Mouse (Mus musculus): ENCODE measurements at regions not wholly inside any gene's neighbourhood (a gene's known extent, or its start where the extent isn't known, plus 50 kb on each side); places are given as distances from the start of the nearest gene placed in this dataset.

DNA sequence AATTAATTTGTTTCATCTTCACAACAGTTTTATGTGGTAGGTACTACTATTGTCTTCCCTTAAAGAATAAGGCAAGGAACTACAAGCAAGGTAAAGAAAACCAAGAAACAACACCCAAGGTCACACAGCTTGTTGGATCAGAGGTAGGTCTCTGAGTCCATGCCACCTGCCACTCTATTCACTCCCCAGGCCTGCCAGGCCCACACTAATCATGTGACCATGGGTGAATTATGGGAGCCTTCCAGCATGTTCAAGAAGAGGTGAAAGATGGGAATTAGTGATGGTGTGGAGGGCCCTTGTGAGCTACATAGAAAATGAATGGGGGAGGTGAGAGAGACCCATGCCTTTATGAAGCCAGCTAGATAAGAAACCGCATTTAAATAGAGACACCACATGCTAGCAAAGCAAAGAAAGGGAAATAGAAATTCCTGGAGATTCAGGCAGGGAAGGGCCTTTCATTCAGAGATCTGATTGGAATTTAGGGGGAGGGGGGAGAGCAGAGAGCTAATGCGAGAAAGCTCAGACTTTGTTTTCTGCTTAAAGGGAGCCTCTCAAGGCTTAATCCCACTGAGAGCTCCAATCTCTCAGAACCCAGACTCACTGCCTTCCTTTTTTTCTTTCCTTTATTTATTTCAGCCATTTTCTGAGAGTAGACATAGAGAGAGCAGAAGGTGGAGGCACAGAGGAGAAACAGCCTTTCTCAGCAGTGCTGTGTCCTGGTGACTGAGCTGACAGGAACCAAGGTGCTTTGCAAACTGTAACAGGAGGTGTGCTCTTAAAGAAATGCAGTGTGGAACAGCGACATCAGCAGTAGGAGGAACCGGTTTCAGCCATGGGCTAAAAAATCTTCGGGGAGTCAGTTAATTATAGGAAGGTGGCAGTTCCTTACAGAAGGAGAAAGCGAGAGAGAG, 160.0 kb downstream of the Spata19 start:
- peak; percentile 70 for DNase-seq (ENCODE audit: low read depth, low spot score)

GRCm38 (mm10) chr9:27557886-27558285, 161.3 kb downstream of the Spata19 start:
- no peak for DNase-seq (ENCODE audit: low read depth, low spot score)

DNA sequence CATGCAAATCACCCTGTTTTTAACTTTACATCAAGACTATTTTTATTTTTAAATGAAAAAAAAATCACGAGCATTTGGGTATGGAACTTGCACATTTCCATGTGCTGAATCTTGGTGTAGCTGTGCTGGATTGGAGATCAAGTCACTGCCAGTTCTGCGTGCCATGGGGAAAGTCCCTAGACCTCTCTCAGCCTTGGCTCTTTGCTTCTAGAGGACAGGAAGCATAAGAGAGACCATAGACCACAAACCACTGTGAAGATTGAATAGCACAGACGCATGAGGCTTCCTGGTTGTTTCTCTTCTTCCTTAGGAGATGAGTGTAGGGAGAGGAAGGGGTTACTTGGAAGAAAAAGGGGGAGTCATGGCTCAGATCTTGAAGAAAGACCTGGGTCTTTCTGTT, 161.7 kb downstream of the Spata19 start:
- no peak for DNase-seq (ENCODE audit: low read depth, low spot score)

DNA sequence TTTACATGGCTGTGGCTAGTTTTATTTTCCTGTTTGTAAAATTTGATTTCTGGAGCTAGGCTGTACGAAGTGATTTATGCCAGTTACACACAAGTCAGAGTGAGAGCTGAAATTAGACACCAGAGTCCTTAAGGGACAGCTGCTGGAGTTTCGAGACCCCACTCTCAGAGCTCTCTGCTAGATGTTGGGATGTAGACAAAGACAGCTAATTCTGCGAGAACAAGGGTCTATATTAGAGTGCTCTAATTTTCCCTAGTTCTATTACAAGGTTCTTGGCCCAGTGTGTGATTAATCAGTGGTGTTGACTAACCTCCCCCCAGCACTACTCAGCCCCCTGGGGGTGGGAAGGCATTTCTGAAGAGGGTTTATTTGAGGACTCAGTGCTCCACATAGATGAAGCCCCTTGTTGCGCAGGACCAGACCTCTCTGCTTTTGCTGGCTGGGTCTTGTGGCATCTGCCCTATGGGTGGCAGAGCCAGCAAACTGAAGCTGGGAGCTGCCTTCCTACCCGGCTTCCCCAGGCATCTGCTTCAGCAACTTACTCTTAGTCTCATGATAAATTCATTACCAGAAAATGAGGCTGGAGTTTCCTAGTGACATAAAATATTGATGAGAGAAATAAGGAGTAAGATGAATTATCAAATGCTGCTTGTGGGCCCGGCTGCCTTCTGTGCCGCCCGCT, 171.9 kb downstream of the Spata19 start:
- DNase-seq (ENCODE audit: low read depth, low spot score): no peak

DNA sequence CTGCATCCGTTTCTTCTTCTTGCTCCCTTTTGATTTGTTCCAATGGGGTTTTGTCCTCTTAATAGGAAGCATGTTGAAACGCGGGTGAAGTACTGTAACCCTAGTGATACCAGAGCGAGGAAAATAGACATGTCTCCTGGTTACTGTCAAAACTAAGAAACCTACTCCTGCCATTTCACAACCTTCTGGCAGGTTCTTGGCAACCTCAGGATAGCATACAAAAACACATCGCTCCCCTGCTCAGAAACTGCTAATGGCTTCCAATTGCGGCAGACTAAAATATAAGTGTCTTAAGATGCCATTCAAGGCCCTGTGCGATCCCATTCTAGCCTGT, 172.4 kb downstream of the Spata19 start:
- no peak for DNase-seq (ENCODE audit: low read depth, low spot score)

DNA sequence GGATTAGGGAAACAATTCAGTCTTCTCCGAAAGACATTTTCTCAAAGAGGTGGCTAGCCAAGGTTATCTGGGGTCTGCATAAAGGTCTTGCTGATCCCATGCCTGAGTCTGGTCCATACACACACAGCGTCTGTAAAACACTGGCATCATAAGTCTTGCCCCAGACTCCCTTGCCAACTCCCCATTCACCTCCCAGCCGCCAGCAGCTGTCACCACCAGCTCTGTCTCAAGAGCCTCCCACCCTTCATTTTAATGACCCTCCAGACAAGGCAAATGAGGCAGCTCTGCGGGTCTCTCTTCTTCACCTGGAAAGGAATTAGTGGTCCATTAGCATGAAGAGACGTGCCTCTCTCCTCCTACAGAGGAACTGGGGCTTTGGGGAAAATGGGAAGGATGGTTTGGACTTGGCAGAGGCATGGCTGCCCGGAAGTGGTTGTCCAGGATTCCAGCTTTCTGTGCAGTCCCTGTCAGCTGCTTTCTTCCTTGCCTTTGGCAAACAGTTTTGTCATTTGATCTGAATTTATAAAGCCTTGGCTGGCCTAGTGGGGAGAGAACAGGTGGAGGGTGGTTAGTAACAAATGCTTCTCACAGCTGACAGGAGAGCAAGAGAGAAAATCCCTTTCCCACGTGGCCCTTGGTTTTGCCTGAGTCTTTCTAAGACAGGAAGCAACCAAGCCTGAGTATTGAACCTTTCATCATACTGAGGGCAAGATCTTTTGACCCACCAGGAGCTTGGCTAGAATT, 173.3 kb upstream of the Opcml start:
- no peak for DNase-seq (ENCODE audit: low read depth, low spot score)

DNA sequence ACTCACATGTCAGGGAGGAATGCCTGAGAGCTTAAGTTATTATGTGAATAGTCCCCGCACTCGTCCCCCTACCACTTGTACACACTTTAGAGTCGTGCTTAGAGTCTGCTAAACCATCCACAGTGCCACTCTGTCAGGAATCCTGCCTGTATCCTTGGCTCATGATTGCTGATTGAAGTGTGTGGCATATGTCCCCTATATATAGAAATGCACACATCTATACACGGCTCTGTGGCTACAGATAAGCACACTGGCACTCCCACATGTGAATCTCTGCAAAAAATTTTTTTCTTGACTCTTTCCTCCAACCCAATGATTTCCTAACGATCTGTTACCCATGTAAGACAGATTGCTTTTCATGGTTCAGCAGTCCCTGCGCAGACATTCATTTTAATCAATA, 155.7 kb upstream of the Opcml start:
- no peak for DNase-seq (ENCODE audit: low read depth, low spot score)

DNA sequence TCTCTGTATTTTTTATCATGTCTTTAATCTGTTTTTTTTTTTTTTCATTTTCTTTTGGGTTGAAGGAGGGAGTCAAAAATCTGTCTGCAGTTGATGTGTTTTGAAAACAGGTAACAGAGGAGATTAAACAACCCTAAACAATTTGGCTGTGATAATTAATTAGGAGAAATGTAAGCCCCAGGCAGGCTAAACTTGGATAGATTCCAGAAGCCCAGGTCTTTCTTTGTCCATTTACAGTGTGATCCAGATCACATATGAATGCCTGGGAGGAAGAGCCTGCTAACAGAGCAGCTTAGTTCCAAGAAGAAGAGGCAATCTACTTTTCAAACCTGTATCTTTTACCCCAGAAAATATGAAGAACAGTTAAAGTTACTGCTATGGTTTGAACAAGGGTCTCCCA, 150.0 kb upstream of the Opcml start:
- no peak for DNase-seq (ENCODE audit: low read depth, low spot score)

GRCm38 (mm10) chr9:27643312-27643711, 147.3 kb upstream of the Opcml start:
- no peak for DNase-seq (ENCODE audit: low read depth, low spot score)

- DNase-seq (ENCODE audit: low read depth, low spot score): no peak
These were observed 146.7 kb upstream of the Opcml start for GRCm38 (mm10) chr9:27643916-27644315.

DNA sequence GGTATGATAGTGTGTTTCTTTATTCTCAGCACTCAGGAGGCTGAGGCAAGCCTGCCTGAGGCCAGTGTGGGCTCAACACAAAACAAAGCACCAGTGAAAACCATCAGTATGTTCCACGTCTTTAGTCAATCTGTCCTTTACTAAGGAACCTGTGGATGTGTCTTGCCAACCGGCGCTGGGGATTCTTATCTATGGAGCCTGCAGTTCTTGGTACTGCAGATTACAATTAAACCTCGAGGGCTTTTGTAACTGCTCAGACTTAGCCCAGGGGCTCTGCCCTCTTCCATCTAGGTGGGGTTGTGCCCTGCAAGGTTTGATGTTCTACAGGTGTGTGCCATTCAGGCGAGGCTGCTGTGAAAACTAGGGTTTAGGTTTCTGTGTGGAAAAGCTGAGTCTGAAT, 145.1 kb upstream of the Opcml start:
- no peak for DNase-seq (ENCODE audit: low read depth, low spot score)

DNA sequence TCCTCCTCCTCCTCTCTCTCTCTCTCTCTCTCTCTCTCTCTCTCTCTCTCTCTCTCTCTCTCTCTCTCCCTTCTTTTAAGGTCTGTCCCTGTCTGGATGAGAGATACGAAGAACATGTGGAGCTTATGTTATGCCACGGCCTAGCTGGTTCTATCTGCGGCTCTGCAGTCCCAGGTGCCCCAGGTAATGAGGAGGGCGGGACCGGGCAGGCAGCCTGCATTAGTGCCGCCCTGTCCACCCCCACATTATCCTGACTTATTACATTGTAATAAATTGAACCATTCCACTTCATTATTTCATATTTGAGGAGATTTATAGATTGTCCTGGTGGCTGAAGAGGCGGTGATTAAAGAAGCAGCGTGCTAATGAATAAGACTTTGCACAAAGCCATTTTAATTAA, 144.5 kb upstream of the Opcml start:
- DNase-seq (ENCODE audit: low read depth, low spot score): no peak

DNA sequence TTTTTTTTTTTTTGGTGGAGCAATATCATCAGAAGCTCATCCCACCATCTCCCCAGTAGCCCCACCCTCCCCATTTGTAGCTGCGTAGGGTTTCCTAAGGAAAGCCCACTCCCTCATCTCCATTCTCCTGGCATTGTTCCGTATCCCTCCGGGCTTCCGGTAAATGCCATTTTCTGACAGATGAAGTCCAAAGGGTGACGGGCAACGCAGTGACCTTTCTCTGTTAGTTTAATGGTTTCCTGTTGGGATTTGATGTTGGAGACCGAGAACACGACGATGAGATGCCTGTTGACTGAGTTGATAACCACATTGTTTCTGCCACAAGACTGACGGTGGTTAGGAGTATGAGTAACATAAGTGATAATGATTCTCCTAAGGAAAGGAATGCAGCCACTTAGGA, 143.6 kb upstream of the Opcml start:
- no peak for DNase-seq (ENCODE audit: low read depth, low spot score)

DNA sequence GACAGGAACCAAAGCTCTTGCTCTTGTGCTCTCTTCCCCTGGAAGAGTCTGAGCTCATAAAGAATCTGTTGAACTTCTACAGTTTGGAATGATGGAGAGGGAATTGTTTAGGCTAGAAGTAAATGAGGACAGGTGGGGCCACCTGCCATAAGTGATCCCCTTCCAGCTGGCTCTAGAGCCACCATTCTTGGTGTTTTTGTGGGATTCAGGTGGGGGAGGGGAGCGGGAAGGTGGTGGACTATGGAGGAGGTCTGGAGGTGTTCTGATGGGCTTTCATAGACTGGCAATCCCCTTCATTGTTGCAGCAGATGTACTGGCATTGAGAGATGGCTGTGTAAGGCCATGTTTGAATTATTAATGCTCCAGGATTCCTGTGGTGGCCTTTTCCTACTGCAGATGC, 132.6 kb upstream of the Opcml start:
- no peak for DNase-seq (ENCODE audit: low read depth, low spot score)

DNA sequence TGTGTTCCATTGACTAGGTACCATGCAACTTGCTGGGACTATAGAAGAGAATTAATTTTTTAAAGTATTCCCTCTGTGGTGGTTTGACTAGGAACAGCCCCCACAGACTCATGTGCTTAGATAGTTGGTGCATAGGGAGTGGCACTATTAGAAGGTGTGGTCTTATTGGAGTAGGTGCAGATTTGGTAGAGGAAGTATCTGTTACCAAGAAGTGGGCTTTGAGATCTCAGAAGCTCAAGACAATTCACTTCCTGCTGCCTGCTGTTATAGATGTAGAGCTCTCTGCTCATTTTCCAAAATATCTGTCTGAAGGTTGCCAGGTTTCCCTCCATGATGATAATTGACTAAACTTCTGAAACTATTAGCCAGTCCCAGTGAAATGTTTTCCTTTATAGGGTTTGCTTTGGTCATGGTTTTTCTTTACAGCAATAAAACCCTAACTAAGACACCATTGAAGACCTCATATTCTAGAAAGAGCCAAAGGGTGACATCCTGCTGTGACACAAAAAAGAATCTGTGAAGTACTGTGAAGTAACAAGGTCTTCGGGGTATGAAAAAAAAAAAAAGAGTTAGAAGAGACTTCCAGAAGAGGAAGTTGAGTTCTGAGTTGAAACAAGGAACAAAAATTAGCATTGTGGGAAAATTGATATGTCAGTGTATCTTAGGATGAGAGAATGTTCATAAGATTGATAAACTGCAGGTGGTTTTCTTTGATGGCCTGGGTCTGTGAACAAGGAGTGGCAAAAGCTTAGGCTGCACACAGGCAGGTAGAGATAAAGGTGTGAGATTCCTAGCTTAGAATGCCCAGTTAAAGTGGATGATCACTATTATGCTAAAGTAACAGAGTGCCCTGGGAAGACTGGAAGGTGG, 128.9 kb upstream of the Opcml start:
- no peak for DNase-seq (ENCODE audit: low read depth, low spot score)

GRCm38 (mm10) chr9:27663230-27663629, 127.3 kb upstream of the Opcml start:
- DNase-seq (ENCODE audit: low read depth, low spot score): no peak

- DNase-seq (ENCODE audit: low read depth, low spot score): no peak
These were observed 124.9 kb upstream of the Opcml start for GRCm38 (mm10) chr9:27665659-27666058.

DNA sequence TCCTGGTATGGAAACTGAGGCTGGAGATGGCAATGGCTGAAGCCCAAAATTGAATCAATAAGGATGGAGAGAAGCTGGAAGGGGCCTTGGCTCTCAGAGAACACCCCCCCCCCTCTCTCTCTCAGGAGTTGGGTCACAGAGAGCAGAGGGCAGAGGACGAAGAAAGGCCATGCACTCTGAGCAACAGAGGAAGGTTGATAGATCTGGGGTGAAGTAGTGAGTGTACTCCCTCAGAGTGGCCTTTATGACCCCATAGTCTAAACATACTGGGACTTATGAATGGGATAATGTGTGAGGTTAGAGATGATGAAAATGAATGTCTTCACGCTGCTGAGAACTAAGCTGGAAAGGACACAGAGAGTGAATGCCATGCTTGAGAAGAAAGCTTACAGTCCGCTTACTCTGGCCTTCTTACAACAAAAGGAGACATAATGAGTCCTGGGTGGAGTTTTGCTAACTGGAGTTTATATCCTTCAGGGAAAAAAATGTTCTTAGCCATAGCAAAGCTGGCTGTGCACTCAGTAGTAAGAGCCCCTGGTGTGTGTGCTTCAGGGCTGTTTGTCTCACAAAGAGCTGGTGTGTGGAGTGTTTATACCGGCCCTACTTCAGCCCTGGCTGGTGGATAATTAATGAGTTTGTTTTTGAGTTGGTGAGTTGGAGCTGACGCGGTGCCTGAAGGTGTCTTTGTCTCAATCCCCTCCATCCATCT, 120.4 kb upstream of the Opcml start:
- no peak for DNase-seq (ENCODE audit: low read depth, low spot score)

- DNase-seq (ENCODE audit: low read depth, low spot score): peak; percentile 8
These were observed 105.2 kb upstream of the Opcml start for GRCm38 (mm10) chr9:27685325-27685724.

DNA sequence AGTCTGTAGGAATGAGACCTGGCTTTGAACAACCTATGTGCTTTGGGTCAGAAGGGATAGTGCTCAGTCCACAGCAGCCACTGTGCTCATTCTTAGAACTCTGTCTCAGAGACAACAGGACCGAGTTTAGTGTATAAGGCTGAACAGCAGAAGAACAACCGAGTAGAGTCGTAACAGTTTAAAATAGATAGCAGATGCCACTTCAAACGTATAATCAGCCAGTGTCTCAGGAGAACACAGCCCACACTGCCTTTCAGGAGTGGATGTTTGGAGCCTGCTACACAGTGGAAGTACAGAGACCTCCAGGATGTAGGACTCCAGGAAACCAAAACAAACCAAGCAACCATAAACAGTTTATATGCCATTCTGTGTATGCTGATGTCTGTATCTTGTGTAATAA, 99.0 kb upstream of the Opcml start:
- DNase-seq (ENCODE audit: low read depth, low spot score): no peak

DNA sequence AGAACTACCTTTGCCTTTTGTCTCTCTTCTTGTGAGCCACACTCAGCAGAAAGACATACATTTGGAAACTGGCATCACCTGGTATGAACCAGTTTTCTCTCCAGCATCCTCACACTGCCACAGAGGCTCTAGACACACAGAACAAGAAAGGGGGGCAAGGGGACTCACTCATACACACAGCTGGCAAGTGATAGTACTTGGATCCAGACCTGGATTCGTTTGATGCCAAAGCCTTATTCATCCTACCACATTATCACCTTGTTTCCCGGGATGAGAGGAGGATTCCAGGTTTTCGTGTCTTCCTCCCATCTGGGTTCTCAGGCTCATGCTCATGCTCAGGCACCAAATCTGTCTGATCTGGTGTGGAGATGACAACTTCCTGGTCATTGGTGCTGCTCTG, 97.8 kb upstream of the Opcml start:
- no peak for DNase-seq (ENCODE audit: low read depth, low spot score)
